Mouse (Mus musculus) myocyte (in vitro differentiated cells): ENCODE measurements around the gene Tex14.

ENCODE experiments used
- CEBPB ChIP-seq: IDR thresholded peaks from 2 replicates; pipeline ENCODE4 v1.6.1; 2011; ENCODE audit warnings: mild to moderate bottlenecking, moderate library complexity; ENCODE audit not compliant: poor library complexity, insufficient read depth, severe bottlenecking
- E2F4 ChIP-seq: IDR thresholded peaks from one replicate; pipeline ENCODE4 v1.6.1; 2011; ENCODE audit warnings: mild to moderate bottlenecking, control low read depth, moderate library complexity; ENCODE audit not compliant: insufficient read depth
- MAX ChIP-seq: IDR thresholded peaks from one replicate; pipeline ENCODE4 v1.6.1; 2011; ENCODE audit warnings: low read depth, mild to moderate bottlenecking, control low read depth
- MYOD1 ChIP-seq, 3 experiments: IDR thresholded peaks; one replicate each; pipeline ENCODE4 v1.6.1; 2011; ENCODE audit warnings: control low read depth in 2 of 3, low read depth in 2 of 3, mild to moderate bottlenecking in 2 of 3, moderate library complexity in 1 of 3; ENCODE audit not compliant: insufficient read length in 2 of 3, control insufficient read depth in 1 of 3
- MYOG ChIP-seq, 3 experiments: IDR thresholded peaks; one replicate each; pipeline ENCODE4 v1.6.1; 2011; ENCODE audit warnings: control low read depth in 2 of 3, low read depth in 2 of 3, mild to moderate bottlenecking in 2 of 3; ENCODE audit not compliant: insufficient read length in 2 of 3, control insufficient read depth in 1 of 3, insufficient read depth in 1 of 3
- POLR2A ChIP-seq: IDR thresholded peaks from one replicate; pipeline ENCODE4 v1.6.1; 2011; ENCODE audit warnings: low read depth, mild to moderate bottlenecking, control low read depth, moderate library complexity; ENCODE audit not compliant: insufficient read length
- POLR2AphosphoS2 ChIP-seq: IDR thresholded peaks from one replicate; pipeline ENCODE4 v1.6.1; 2011; ENCODE audit warnings: low read depth, control low read depth; ENCODE audit not compliant: insufficient read length
- REST ChIP-seq: IDR thresholded peaks from one replicate; pipeline ENCODE4 v1.6.1; 2011; ENCODE audit warnings: mild to moderate bottlenecking, control low read depth, moderate library complexity; ENCODE audit not compliant: insufficient read depth, insufficient read length
- SRF ChIP-seq: IDR thresholded peaks from one replicate; pipeline ENCODE4 v1.6.1; 2011; ENCODE audit warnings: low read depth; ENCODE audit not compliant: control insufficient read depth, insufficient read length
- TCF12 ChIP-seq: IDR thresholded peaks from one replicate; pipeline ENCODE4 v1.6.1; 2011; ENCODE audit warnings: mild to moderate bottlenecking, control low read depth; ENCODE audit not compliant: poor library complexity, insufficient read depth, severe bottlenecking
- TCF3 ChIP-seq: IDR thresholded peaks from one replicate; pipeline ENCODE4 v1.6.1; 2011; ENCODE audit warnings: low read depth, control low read depth; ENCODE audit not compliant: insufficient read length
- USF1 ChIP-seq: IDR thresholded peaks from one replicate; pipeline ENCODE4 v1.6.1; 2011; ENCODE audit warnings: low read depth, mild to moderate bottlenecking, control low read depth, moderate library complexity

DNA sequence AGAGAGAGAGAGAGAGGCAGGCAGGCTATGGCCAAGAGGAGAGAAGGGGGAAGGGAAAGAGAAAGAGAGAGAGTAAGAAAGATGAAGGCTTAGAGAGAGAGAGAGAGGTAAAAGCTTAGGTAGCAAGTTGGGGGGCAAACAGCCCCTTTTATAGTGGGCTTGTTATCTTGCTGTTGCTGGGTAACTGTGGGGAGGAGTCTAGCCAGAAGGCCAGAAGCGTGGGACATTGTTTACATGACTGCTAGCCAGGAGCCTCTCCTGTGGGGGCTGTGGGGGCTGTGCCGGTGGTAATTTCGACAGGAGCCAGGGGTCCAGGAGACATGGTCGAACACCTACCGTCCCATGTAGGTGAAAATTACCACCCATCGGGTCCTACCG, 63.4 kb downstream of the Tex14 start:
- TF ChIP-seq POLR2A (no peak), SRF (no peak), MYOG (IDR thresholded peaks at IDR 0.05; ENCODE audit: control insufficient read depth in 1 of 3, insufficient read depth in 1 of 3, insufficient read length in 2 of 3, low read depth in 2 of 3) (no peak), TCF12 (no peak), MAX (no peak), TCF3 (no peak), E2F4 (no peak), POLR2AphosphoS2 (no peak), USF1 (no peak), MYOD1 (IDR thresholded peaks at IDR 0.05; ENCODE audit: control insufficient read depth in 1 of 3, insufficient read length in 2 of 3, low read depth in 2 of 3) (no peak), CEBPB (no peak), REST (no peak)
